Mouse (Mus musculus) kidney, embryonic 14.5 days (tissue): ENCODE measurements at regions not wholly inside any gene's neighbourhood (a gene's known extent, or its start where the extent isn't known, plus 50 kb on each side); places are given as distances from the start of the nearest gene placed in this dataset.

Experiments used
- ATAC-seq: fragments of 200-750 bp; cut with Nextera tagmentation; 2 replicates; pipeline ENCODE4 v1.8.0; 2017; ENCODE audit warnings: moderate number of reproducible peaks, mild to moderate bottlenecking, moderate TSS enrichment, moderate library complexity; ENCODE audit not compliant: low FRiP score, low TSS enrichment
- H3K27ac ChIP-seq: fragments of 300-500 bp; sonication (generic); 2 replicates; pipeline ENCODE4 v1.5.1; 2014; ENCODE audit warnings: low read depth, mild to moderate bottlenecking, low read length, moderate library complexity, mixed read lengths
- H3K27me3 ChIP-seq: fragments of 300-500 bp; sonication (generic); 2 replicates; pipeline ENCODE4 v1.6.1; 2014; ENCODE audit warnings: mild to moderate bottlenecking, low read length; ENCODE audit not compliant: control insufficient read depth, insufficient read depth
- H3K36me3 ChIP-seq: fragments of 300-500 bp; sonication (generic); 2 replicates; pipeline ENCODE4 v1.6.1; 2014; ENCODE audit warnings: low read length, mixed read lengths; ENCODE audit not compliant: control insufficient read depth, insufficient read depth
- H3K4me1 ChIP-seq: fragments of 300-500 bp; sonication (generic); 2 replicates; pipeline ENCODE4 v1.6.1; 2014; ENCODE audit warnings: low read length, mixed read lengths; ENCODE audit not compliant: control insufficient read depth, insufficient read depth
- H3K4me2 ChIP-seq: fragments of 300-500 bp; sonication (generic); replicated peaks from 2 replicates; pipeline ENCODE4 v1.6.1; 2014; ENCODE audit warnings: low read depth, mild to moderate bottlenecking, low read length
- H3K4me3 ChIP-seq: fragments of 300-500 bp; sonication (generic); 2 replicates; pipeline ENCODE4 v1.5.1; 2014; ENCODE audit warnings: mild to moderate bottlenecking, low read length
- H3K9ac ChIP-seq: fragments of 300-500 bp; sonication (generic); 2 replicates; pipeline ENCODE4 v1.6.1; 2014; ENCODE audit warnings: low read depth, mild to moderate bottlenecking, low read length, moderate library complexity
- H3K9me3 ChIP-seq: fragments of 300-500 bp; sonication (generic); 2 replicates; pipeline ENCODE4 v1.6.1; 2016; ENCODE audit warnings: low read length; ENCODE audit not compliant: control insufficient read depth
- WGBS: fragments of 180-500 bp; shearing (Covaris S2); extraction: QIAGEN DNeasy Blood & Tissue Kit; methylation state at CpG from one replicate; pipeline ENCODE4 v1.1.7; 2014; 5-methylcytosine and 5-hydroxymethylcytosine counted together

DNA sequence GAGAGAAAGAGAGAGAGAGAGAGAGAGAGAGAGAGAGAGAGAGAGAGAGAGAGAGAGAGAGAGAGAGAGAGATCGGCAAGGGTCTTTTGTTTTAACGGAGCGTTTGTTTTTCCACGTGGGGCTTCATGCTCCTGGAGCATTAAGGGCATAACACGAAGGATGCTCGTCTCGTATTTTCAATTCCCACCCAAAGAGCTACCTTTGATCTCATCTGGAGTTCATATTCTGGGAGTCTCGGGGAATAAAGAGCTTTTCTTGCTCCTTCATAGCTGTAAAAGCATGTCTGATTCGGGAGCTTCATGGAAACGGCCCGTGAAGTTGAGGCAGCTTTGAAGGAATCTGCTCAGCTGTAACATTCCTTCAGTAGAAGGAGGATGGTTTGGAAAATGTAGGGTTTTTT is 174.5 kb upstream of the Mocs2 start:
- Histone ChIP-seq H3K4me3 (no peak overlapping the region), H3K4me1 (no peaks in the 10 kb centered on the region), H3K27ac (no peak overlapping the region), H3K9me3 (no peaks in the 10 kb centered on the region), H3K36me3 (no peaks in the 10 kb centered on the region), H3K4me2 (0 out of 2 replicates have a peak overlapping the region, but pooled peaks have one; percentile 5), H3K27me3 (no peaks in the 10 kb centered on the region), H3K9ac (no peak overlapping the region)
- 29% methylated on average over 11 of the region's 11 CpGs for WGBS
- ATAC-seq, result no peak

DNA sequence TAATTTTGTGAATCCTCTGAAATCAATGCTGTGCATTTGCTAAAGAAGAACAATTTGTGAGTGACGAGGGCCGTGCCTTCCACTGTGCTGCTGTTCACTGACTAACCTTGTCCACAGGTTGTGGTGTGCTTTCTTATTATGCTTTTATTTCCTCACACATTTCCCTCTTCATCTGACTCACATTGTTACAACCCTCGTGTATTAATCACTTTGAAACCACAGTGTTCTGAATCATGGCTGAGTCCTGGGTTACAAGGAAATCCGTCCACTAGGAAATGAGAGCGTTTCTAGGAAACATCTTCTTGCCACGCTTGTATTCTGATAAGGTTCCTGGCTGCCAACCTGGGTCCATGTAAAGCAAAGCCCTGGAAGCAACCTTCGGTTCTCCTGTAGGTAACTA is 163.8 kb upstream of the Mocs2 start:
- Histone ChIP-seq H3K9me3 (no peaks in the 10 kb centered on the region), H3K27ac (no peak overlapping the region), H3K27me3 (no peaks in the 10 kb centered on the region), H3K4me1 (no peaks in the 10 kb centered on the region), H3K4me3 (no peak overlapping the region), H3K4me2 (no peak overlapping the region), H3K36me3 (no peaks in the 10 kb centered on the region), H3K9ac (no peak overlapping the region)
- WGBS, result 87% methylated on average over 7 of the region's 7 CpGs
- no peak for ATAC-seq

DNA sequence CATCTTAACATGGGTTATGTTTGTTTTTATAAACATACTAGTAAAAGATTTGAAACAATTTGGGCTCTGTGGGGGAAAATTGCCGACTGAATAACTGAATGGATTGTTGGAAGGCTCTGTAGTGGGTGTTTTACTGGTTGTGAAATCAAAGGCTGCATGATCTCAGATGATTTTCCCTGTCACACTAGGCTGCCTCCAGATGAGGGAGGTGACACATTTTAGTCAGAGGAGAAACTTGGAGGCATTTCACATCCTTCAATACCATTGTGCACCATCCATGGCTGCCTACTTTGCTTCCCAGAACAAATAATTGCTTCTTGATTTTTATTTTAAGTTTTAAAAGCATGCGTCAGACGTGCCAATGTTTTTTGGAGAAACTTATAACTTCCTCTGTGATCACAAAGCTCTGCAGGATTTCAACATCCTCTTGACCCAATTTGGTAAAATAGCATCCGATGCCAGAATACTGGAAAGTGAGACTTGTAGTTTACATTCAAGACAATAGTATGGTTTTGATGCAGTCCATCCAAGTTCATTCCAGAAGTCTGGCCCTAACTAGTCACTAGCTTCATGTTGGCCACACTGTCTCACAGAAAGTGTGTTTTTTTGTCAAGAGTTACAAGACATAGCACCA is 163.0 kb upstream of the Mocs2 start:
- Histone ChIP-seq H3K36me3 (no peaks in the 10 kb centered on the region), H3K4me1 (no peaks in the 10 kb centered on the region), H3K4me2 (no peak overlapping the region), H3K4me3 (no peak overlapping the region), H3K9ac (no peak overlapping the region), H3K27me3 (no peaks in the 10 kb centered on the region), H3K9me3 (no peaks in the 10 kb centered on the region), H3K27ac (no peak overlapping the region)
- WGBS, result 81% methylated on average over 4 of the region's 4 CpGs
- no peak for ATAC-seq

DNA sequence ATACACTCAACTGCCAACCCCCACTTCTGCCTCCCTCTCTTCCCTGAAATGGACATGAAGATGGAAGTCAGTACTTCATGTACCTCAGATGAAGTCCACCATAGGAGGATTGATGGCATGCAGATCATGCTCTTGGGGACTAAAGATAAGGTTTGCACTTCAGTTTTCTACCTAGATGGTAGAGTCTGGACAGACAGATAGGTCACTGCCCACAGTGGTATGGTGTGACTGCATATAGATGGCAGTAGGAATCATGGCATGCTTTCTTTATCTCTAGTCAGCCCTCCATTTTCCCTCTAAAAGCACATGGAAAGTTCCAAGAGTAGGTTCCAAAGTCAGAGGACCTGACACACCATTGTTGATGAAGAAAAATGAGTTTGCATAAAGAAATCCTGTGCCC is 145.6 kb upstream of the Mocs2 start:
- no peak overlapping the region for H3K4me3 ChIP-seq
- no peaks in the 10 kb centered on the region for H3K4me1 ChIP-seq
- ATAC-seq, result no peak
- no peaks in the 10 kb centered on the region for H3K36me3 ChIP-seq
- H3K27ac ChIP-seq, result no peak overlapping the region
- H3K27me3 ChIP-seq, result no peaks in the 10 kb centered on the region
- H3K9me3 ChIP-seq, result no peaks in the 10 kb centered on the region
- H3K4me2 ChIP-seq, result no peak overlapping the region
- H3K9ac ChIP-seq, result no peak overlapping the region

DNA sequence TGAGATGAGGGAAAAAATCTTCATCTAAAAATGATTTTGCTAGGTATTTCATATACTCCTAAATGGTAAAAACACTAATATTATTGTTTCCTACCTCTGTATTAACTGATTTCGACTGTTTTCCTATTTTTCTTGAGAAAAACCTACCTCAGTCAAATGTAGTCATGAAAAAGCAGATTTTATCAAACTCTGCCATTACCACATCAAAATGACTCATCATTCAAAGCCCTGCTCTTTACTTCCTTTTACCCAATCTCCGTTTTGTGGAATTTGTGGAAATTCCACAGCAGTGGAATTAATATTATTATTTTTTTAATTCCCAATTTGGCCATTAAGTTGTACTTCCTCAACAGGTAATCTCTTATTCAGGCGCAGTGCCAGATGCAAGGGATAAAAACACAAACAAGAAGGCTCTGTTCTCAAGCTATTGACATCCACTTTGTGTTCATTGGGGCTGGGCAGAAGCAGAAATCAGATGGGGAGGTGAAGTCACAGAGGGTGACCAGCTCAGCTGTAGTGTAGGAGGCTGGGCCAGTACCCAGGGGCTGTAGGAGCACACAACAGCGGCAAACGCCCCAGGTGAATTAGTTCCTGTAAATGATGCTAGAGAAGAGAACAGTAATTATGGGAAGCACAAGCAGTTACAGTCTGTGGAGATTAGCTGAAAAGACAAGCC is 138.2 kb upstream of the Mocs2 start:
- WGBS, result 67% methylated on average over 5 of the region's 5 CpGs
- Histone ChIP-seq H3K4me3 (no peak overlapping the region), H3K9me3 (no peaks in the 10 kb centered on the region), H3K36me3 (no peaks in the 10 kb centered on the region), H3K27ac (no peak overlapping the region), H3K4me1 (no peaks in the 10 kb centered on the region), H3K4me2 (peak overlapping the region; percentile 15; the same call in 1 of the 2 replicates), H3K27me3 (no peaks in the 10 kb centered on the region), H3K9ac (no peak overlapping the region)
- peak; percentile 89 for ATAC-seq

DNA sequence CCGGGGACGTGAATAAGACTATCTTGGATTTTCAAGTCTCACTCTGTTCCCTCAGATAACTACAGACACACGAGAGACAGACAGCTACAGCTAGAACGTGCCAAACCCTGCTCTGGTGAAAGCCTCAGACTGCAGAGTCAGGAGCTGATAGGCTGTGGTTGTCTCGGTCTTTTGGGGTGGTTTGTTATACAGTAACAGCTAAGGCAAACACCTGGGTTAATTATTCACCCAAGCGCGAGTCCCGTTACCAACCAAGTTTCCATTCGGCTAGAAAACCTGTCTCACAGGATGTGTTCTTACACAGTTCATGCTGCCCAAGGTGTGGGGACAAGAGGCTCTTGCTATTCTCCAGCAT is 137.7 kb upstream of the Mocs2 start:
- H3K4me2 ChIP-seq, result peak overlapping the region; percentile 15; the same call in 1 of the 2 replicates
- H3K9ac ChIP-seq, result no peak overlapping the region
- H3K4me1 ChIP-seq, result no peaks in the 10 kb centered on the region
- no peak overlapping the region for H3K27ac ChIP-seq
- 61% methylated on average over 9 of the region's 9 CpGs for WGBS
- H3K27me3 ChIP-seq, result no peaks in the 10 kb centered on the region
- no peak overlapping the region for H3K4me3 ChIP-seq
- no peaks in the 10 kb centered on the region for H3K36me3 ChIP-seq
- no peaks in the 10 kb centered on the region for H3K9me3 ChIP-seq
- ATAC-seq, result peak; percentile 97

DNA sequence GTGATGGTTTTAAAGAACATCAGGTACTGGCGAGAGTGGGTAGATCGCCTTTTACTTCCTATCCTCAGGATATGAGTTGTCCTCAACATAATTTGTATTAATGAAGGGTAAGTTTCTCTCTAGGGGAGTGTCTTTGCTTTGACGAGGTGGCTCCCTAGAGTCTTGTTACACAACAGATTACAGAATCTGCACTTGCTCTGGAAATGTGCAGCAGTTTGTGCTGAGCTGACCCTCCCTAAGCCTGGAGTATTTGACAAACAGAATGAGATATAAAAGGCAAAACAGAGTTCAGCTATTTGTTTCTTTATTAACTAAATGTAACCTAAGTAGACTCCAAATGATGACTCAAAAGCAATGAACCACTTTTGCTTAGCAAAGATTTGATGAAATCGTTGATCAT is 136.8 kb upstream of the Mocs2 start:
- 68% methylated on average over 4 of the region's 4 CpGs for WGBS
- Histone ChIP-seq H3K4me1 (no peaks in the 10 kb centered on the region), H3K27me3 (no peaks in the 10 kb centered on the region), H3K36me3 (no peaks in the 10 kb centered on the region), H3K9ac (no peak overlapping the region), H3K9me3 (no peaks in the 10 kb centered on the region), H3K4me3 (no peak overlapping the region), H3K27ac (no peak overlapping the region), H3K4me2 (no peak overlapping the region)
- ATAC-seq, result no peak

DNA sequence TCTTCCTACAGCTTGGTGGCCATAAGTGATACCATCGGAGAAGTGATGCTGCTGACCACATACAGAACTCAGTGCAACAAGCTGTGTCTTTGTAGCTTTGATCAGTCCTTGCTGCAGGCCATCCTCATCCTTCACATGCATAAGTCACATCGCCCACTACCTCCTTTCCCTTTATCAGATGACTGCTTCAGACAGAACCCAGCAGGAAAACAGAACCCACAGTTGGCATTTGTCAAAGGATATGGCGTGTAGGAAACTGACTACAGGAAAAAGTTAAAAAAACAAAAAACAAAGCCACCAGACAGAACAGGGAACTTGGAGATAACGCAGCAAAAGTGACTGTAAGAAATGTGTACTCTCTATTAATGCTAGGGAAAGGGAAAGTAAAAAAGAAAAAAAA is 136.1 kb upstream of the Mocs2 start:
- Histone ChIP-seq H3K4me2 (no peak overlapping the region), H3K27ac (no peak overlapping the region), H3K27me3 (no peaks in the 10 kb centered on the region), H3K4me1 (no peaks in the 10 kb centered on the region), H3K9me3 (no peaks in the 10 kb centered on the region), H3K36me3 (no peaks in the 10 kb centered on the region), H3K9ac (no peak overlapping the region), H3K4me3 (no peak overlapping the region)
- no peak for ATAC-seq
- WGBS, result 71% methylated on average over 4 of the region's 4 CpGs

DNA sequence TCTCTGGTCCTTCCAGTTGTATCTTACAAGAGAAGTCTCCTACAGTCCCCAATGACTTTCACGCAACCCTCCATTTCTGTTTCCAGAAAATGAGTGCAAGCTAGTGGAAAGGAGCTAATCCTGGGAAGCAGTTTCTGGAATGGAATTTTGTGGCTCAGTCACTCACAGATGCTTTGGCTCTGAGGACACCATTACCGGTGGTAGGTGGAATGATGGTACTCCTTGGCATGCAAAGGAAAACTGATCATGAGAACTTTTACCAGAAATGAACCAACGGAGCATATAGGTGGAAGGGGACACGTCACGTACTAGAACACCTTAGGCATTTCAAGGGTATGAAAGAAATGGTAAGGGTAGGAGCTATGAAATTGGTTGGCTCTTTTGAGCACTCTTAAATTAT is 135.1 kb upstream of the Mocs2 start:
- Histone ChIP-seq H3K9me3 (no peaks in the 10 kb centered on the region), H3K4me1 (no peaks in the 10 kb centered on the region), H3K4me3 (no peak overlapping the region), H3K27ac (no peak overlapping the region), H3K4me2 (no peak overlapping the region), H3K9ac (no peak overlapping the region), H3K27me3 (no peaks in the 10 kb centered on the region), H3K36me3 (no peaks in the 10 kb centered on the region)
- no peak for ATAC-seq
- 93% methylated on average over 5 of the region's 5 CpGs for whole genome bisulfite sequencing
